Mouse (Mus musculus) right cerebral cortex, adult 2 months (tissue): ENCODE results near the gene Ncoa3.

Source experiments
- DNase-seq, 2 experiments: peaks; one replicate each; pipeline ENCODE4 v3.0.0; 2021 to 2022; ENCODE audit warnings: low spot score in 2 of 2

Gene Ncoa3

DNA sequence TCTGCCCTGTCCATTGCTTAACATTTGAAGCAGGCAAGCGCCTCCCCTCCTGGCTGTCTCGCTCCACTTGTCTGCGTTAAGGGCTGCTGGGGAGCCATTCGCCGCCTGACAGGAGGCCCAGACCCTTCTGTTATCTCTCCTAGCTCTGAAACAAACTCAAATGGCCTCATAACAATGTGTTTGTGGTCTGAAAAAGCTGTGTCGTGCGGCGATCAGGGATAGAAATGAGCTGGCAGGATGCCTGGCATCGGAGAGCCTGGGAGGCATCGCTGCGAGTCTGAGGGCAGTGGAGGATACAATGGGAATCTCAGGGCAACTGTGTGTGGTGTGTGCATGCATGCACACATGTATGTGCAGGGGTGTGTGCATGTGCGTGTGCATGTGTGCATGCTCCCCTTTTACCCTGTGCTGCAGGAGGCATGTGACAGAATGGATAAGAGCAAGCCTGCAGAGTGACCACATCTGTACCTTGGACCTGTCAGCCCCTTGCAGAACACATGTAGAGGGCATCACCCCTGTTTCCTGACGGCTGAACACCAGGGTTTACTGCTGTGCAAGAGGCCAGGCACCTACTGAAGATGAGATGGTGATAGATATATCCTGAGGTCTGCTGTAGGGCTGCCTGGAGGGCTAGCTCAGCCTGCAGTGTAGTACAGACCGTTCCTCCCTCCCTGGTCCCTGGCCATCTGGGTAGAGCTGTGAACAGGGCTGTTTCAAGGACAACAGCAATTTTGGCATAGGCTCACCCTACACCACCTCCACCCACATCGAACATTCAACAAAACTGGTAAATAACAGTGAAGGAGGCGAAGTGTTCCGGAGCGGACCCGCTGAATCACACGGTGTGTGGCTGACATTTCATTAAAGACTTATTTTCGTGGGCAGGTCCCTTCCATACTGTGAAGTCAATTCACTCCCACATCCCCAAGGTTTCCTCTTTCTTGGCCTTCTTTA is 108.2 kb downstream of the Ncoa3 start:
- DNase-seq = peak; percentile 53 to 58

DNA sequence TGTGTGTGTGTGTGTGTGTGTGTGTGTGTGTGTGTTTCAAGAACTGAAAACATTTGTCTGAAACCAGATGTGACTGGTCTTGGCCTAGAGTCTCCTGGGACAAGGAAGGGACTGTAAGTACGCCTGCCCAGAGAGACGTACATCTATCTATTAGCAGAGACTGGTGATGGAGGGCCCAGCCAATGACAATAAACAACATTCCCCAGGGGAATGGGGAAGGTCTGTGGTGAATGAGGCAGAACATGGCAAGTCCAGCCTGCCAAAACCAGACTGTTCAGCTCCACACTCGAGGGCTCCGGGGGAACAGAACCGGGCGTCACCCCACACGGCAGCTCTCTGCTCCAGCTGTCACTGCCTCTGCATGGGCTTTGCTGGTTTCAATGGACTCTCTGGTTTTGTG is 110.5 kb downstream of the Ncoa3 start:
- no peak for DNase-seq

DNA sequence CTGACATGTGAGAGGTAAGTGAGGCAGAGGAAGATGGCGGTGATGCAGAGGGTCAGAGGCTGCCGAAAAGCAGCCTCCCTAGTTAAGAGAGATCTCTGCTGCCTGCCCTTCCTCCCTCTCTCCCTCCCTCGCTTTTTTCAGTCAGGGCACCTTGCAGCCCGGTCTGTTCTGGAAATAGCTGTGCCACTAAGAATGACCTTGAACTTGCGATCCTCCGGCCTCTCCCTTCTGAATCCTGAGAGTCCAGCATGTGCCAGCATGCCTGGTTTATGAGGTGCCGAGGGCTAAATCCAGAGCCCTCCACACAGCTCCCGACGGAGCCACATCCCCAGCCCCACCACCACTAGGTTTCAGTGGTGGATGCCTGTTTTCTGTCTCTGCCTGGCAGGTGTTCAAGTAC is 113.5 kb downstream of the Ncoa3 start:
- DNase-seq = no peak

DNA sequence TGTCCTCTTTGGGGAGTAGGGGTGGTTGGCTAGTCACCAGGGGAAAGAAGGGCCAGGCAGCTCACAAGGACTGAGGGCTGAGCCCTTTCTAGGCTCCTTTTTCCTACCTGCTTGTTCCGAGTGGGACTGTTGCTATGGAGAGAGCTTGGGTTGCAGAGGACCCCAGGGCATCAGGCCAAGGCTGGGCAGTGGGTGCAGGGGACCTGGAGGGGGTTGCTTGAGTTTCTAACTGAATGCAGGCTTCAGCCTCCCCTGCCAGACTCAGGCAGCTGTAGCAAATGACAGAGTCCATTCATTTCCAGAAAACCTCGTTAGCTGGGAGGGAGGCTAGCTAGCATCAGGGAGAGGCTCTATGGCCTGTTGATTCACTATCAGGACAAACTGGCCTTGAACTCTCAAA is 114.2 kb downstream of the Ncoa3 start:
- no peak for DNase-seq

DNA sequence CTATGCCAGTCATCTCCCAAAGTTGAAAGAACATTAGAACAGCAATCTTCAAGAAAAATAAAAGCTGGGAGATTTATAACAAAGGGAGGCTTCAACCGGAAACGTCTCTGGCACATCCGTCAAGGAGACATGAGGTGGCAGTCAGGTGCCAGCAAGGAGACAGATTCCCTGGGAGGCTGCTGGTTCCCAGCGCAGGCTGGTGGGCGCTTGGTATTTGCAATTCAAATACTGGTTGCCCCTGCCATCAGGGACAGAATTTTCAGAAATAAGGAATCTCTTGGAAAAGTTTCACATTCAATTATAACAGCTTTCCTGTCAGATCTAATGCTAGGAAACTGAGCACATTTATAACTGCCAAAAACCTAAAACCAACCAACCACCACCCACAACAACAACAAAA is 115.5 kb downstream of the Ncoa3 start:
- DNase-seq = peak in 1 of 2 experiments; percentile 20

DNA sequence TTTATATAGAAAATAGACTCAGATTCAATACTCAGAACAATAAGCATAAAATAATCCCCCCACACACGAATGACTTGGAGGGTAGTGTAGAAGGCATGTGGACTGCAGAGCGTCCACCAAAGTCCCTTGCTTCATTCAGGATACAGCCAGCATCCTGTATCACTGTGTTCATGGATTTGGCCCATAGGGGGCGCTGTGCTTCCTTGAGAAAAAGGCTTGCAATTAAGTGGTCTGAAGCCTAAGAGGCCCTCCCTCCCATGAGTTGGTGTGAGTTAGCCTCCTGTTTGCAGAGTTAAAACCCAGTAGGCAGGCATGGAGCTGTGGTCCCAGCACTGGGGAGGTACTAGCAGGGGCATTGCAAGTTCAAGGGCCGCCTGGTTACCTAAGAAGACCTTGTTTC is 115.9 kb downstream of the Ncoa3 start:
- peak; percentile 90 to 91 for DNase-seq

DNA sequence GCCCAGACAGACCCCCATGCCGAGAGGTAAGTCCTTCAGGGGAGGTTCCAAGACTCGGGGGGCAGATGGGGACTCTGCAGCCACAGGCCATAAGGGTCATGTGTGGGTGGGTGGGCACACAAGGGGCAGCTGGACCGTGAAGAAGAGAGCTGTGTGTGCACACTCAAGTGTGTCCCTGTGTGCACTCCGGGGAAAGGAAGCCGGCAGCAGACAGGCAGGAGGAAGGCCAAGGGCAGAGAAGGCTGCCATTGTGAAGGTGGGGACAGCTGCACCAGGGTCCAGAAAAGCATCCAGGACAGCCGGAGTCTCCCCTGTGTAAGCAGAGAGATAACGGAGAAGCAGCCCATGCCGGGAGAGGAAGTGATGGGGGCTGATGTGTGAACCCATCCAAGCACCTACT is 118.3 kb downstream of the Ncoa3 start:
- DNase-seq = no peak

DNA sequence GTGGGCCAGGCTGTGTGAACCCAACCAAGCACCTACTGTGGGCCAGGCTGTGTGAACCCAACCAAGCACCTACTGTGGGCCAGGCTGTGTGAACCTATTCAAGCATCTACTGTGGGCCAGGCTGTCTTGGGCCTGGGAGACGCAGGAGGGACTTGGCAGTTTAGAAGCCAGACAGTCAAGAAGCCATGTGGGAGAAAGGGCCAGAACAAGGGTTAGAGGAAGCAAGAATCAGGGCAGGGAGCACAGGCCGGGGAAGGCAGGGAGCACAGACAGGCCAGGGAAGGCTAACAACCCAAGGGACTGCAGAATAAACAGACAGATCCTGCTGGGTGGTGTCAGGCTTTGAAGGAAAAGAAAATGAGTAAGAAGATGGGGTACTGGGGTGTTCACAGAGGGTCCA is 118.8 kb downstream of the Ncoa3 start:
- DNase-seq = no peak

DNA sequence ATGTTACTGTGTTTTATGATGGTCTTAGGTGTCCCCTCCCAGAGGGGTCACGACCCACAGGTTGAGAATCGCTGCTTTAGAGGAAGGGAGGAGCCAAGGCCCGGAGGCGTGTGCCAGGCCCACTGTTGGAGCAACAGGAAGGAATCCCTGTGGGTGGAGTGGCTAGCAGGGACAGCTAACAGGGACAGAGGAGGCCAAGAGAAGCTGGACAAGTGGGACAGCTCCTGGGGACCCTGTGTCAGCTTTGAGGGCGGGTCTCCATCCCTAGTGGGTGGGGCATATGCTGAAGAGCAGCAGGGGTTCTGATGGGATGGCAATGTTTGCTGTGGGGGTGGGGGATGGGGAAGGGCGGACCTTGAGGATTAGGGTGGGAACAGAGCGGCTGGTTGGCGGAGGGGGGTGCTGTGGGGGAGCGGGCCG is 119.4 kb downstream of the Ncoa3 start:
- no peak for DNase-seq

DNA sequence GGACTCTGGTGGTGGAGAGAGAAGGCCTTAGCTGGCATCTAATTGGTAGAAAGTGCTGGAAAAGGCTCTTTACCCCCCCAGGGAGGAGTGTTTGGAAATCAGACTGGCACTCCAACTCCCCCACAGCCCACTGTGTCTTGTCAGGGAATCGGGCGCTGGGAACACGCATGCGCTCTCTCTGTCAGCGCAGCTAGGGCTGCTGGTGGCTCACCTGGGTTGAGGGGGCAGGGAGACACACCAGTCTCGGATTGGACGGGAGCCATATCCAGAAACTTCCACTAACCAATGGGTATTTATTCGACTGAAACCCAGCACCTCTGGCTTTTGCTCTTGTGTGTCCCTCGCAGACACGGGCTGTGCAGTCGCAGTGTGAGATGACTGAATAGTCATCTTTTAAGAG is 120.5 kb downstream of the Ncoa3 start:
- no peak for DNase-seq

DNA sequence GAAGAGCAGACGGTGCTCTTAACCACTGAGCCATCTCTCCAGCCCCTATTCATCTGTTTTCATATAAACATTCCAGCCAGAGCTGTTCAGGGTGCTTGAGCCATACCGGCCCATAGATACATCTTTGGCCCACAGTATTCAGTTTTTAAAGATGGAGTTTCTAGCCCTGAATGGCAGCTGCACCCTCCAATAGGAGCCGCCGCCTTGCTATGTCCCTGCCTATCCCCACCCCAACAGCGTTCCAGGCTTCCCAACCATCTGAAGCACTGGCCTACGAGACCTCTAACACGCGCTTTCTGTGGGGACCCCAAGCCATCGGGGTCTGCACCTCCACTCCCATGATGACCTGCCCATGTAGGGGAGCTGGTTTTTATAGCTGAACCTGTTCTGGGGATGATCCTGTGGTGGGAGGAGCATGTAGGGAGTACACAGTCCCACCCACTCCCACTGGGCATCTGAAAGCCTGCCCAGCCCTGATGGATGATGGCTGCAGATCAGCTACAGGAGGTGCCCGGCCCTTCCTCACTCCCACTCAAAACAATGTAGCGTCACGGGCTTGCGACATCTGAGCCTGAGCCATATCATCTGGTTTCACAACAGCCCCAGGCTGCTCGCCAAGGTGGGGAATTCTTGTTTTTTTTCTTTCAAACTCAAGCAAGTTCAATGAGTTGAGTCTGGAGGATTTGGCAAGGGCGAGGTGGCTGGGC is 123.3 kb downstream of the Ncoa3 start:
- no peak for DNase-seq

DNA sequence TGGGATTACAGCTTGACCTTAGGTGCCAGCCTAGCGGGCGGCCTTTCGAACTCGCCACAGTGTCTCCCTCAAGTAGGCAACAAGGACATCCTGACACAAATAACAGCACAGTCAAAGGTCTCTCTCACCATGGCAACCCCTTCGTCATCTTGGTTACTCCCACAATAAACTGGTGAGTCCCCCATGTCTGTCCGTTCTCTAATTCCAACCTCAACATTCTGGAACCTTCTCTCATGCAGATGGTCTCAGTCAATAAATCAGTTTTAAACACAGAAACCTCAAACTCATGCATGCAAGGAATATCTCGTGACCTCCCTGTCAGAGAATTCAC is 123.8 kb downstream of the Ncoa3 start:
- DNase-seq = no peak

DNA sequence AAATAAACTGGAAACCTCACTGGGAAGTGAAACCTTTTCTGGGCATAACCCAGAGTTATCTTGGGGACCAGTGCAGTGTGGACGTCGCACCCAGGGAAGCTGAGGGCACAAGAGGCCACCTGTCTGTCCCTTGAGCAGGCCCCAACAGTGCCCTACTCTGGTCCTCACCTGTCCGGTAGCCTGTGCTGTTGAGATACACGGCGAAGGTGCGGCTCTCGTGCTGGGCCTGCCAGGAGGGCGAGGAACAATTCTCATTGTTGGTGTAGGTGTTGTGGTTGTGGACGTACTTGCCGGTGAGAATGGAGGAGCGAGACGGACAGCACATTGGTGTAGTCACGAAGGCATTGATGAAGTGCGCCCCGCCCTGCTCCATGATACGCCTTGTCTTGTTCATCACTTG is 124.3 kb downstream of the Ncoa3 start:
- no peak for DNase-seq

DNA sequence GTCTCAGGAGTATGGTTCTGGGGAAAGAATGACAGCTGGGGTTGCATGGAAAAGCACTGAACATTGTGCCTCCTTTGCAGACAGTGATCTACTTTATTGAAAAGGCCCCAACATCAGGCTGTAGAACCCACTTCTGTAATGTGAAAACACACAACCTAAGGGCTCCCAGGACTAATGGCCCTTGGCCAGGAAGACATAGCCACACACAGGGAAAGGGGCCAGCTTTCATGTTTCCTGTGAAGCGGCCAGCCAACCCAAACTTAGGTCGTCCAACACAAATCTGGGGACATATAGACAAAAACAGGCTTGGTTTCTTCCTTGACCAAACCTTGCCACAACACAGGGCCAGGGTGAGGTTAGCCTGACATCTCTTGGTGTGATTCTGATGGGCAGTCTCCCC is 127.6 kb downstream of the Ncoa3 start:
- DNase-seq = no peak

DNA sequence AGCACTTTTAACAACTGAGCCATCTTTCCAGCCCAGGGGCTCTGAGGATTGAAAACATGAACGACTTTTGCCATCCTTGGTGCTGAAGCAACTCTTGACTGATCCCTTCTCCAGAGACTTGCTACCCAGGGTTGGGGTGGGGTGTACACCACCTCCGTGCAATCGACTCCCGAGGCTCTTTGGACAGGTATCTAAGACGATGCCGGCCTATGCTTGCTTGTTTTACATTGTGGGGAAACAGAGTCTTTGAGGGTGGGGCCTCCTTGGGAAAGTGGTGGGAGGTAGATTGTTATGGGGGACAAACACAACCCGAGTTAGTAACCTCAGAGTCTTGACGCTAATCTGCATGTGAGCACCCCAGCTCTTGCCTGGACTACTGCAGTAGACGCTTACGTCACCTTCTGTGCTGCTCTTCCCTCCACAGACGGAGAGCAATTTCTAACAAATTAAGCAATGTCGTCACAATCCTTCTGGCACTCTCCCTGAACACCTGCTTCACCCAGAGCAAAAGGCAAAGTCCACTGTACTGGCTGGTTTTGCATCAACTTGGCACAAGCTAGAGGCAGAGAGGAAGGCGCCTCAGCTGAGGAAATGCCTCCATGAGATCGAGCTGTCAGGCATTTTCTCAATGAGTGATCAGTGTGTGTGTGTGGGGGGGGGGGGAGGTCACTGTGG is 129.4 kb downstream of the Ncoa3 start:
- DNase-seq = no peak

DNA sequence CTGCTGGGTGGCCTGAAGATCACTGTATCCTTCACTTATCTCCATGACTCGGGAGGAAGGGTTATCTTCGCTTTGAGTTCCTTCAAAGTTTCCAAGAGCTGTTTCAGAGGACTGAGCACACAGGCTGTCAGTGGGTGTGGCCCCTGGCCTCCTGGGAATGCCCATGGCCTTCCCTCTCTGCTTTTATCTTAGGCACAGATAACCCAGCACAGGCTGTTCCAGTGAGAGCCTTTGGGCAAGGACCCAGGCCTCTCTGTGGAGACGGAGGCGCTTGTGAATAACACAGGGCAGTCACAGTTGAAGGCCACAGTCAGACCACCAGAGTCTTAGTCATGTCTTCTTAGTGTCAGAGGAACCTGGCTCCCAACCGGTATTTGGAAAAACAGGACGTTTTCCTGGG is 130.3 kb downstream of the Ncoa3 start:
- no peak for DNase-seq
